Mouse (Mus musculus): ENCODE results near the gene Il22ra1. TPM values are rescaled to one million over a fixed set of nuclear protein-coding genes. Genes with fewer than 3 reads are reported as not detected.

Gene Il22ra1
- polyA plus RNA-seq, 1 experiment from 2014 or later = not detected

- 58% methylated on average over 5 of the region's 5 CpGs for WGBS
- H3K9ac ChIP-seq = no peak overlapping the region
- H3K27me3 ChIP-seq = no peaks in the 10 kb centered on the region
- H3K36me3 ChIP-seq = no peaks in the 10 kb centered on the region
- no peak for ATAC-seq (ENCODE audit: low read depth)
- peaks cover 5% of the 10 kb centered on the region; the same call in 1 of the 2 replicates for H3K9me3 ChIP-seq
- H3K4me3 ChIP-seq = no peak overlapping the region
- 0 out of 2 replicates have a peak, but pooled peaks cover 4% of the 10 kb centered on the region for H3K4me1 ChIP-seq (replicated peaks)
- no peak overlapping the region for H3K27ac ChIP-seq (replicated peaks)
- H3K4me2 ChIP-seq = no peak overlapping the region
These were observed 10.3 kb downstream of the Il22ra1 start for GRCm38 (mm10) chr4:135738237-135738636.

GRCm38 (mm10) chr4:135739148-135739547, 11.2 kb downstream of the Il22ra1 start:
- 61% methylated on average over 7 of the region's 7 CpGs for WGBS

GRCm38 (mm10) chr4:135739672-135740071, 11.7 kb downstream of the Il22ra1 start:
- Histone ChIP-seq H3K36me3 (no peaks in the 10 kb centered on the region), H3K4me3 (no peak overlapping the region), H3K4me1 (replicated peaks) (0 out of 2 replicates have a peak, but pooled peaks cover 4% of the 10 kb centered on the region), H3K9me3 (peaks cover under 1% of the 10 kb centered on the region; the same call in 1 of the 2 replicates), H3K27me3 (no peaks in the 10 kb centered on the region), H3K4me2 (no peak overlapping the region), H3K9ac (no peak overlapping the region), H3K27ac (replicated peaks) (no peak overlapping the region)
- no peak; the same call in 1 of the 2 replicates for ATAC-seq (ENCODE audit: low read depth)
- WGBS = 79% methylated on average over 14 of the region's 14 CpGs

More at GRCm38 (mm10) chr4:135739148-135739547, 11.2 kb downstream of the Il22ra1 start:
- no peak overlapping the region for H3K4me3 ChIP-seq
- H3K9ac ChIP-seq = no peak overlapping the region
- H3K27me3 ChIP-seq = no peaks in the 10 kb centered on the region
- 0 out of 2 replicates have a peak, but pooled peaks cover 4% of the 10 kb centered on the region for H3K4me1 ChIP-seq (replicated peaks)
- ATAC-seq (ENCODE audit: low read depth) = no peak
- H3K36me3 ChIP-seq = no peaks in the 10 kb centered on the region
- H3K27ac ChIP-seq (replicated peaks) = no peak overlapping the region
- no peak overlapping the region for H3K4me2 ChIP-seq
- peaks cover 5% of the 10 kb centered on the region; the same call in 1 of the 2 replicates for H3K9me3 ChIP-seq

GRCm38 (mm10) chr4:135743520-135743919, 15.5 kb downstream of the Il22ra1 start:
- Histone ChIP-seq H3K9ac (no peak overlapping the region), H3K27me3 (no peaks in the 10 kb centered on the region), H3K4me2 (no peak overlapping the region), H3K4me3 (no peak overlapping the region), H3K36me3 (no peaks in the 10 kb centered on the region), H3K9me3 (no peaks in the 10 kb centered on the region), H3K27ac (replicated peaks) (no peak overlapping the region), H3K4me1 (replicated peaks) (no peaks in the 10 kb centered on the region)
- 42% methylated on average over 6 of the region's 6 CpGs for WGBS
- no peak for ATAC-seq (ENCODE audit: low read depth)

GRCm38 (mm10) chr4:135744726-135745448, 16.9 kb downstream of the Il22ra1 start:
- Histone ChIP-seq H3K4me1 (replicated peaks) (no peaks in the 10 kb centered on the region), H3K27ac (replicated peaks) (no peak overlapping the region), H3K9ac (no peak overlapping the region), H3K4me2 (no peak overlapping the region), H3K36me3 (no peaks in the 10 kb centered on the region), H3K9me3 (no peaks in the 10 kb centered on the region), H3K4me3 (no peak overlapping the region), H3K27me3 (no peaks in the 10 kb centered on the region)
- ATAC-seq (ENCODE audit: low read depth) = no peak
- 60% methylated on average over 16 of the region's 16 CpGs for WGBS

- no peak for ATAC-seq (ENCODE audit: low read depth)
- H3K27me3 ChIP-seq = no peaks in the 10 kb centered on the region
- no peak overlapping the region for H3K4me2 ChIP-seq
- H3K36me3 ChIP-seq = no peaks in the 10 kb centered on the region
- 84% methylated on average over 10 of the region's 10 CpGs for WGBS
- no peaks in the 10 kb centered on the region for H3K9me3 ChIP-seq
- no peak overlapping the region for H3K27ac ChIP-seq (replicated peaks)
- H3K4me3 ChIP-seq = no peak overlapping the region
- no peaks in the 10 kb centered on the region for H3K4me1 ChIP-seq (replicated peaks)
- no peak overlapping the region for H3K9ac ChIP-seq
These were observed 17.6 kb downstream of the Il22ra1 start for GRCm38 (mm10) chr4:135745613-135746012.

GRCm38 (mm10) chr4:135750896-135751295, 22.9 kb downstream of the Il22ra1 start:
- Histone ChIP-seq H3K27me3 (no peaks in the 10 kb centered on the region), H3K27ac (replicated peaks) (no peak overlapping the region), H3K36me3 (no peaks in the 10 kb centered on the region), H3K4me2 (no peak overlapping the region), H3K9me3 (peaks cover 6% of the 10 kb centered on the region; the same call in 1 of the 2 replicates), H3K9ac (no peak overlapping the region), H3K4me1 (replicated peaks) (no peaks in the 10 kb centered on the region), H3K4me3 (no peak overlapping the region)
- 85% methylated on average over 8 of the region's 8 CpGs for WGBS
- no peak for ATAC-seq (ENCODE audit: low read depth)

- 66% methylated on average over 7 of the region's 7 CpGs for WGBS
- Histone ChIP-seq H3K4me2 (no peak overlapping the region), H3K9me3 (peaks cover 6% of the 10 kb centered on the region; the same call in 1 of the 2 replicates), H3K27ac (replicated peaks) (no peak overlapping the region), H3K4me3 (no peak overlapping the region), H3K27me3 (no peaks in the 10 kb centered on the region), H3K36me3 (no peaks in the 10 kb centered on the region), H3K9ac (no peak overlapping the region), H3K4me1 (replicated peaks) (no peaks in the 10 kb centered on the region)
- ATAC-seq (ENCODE audit: low read depth) = no peak
These were observed 24.3 kb downstream of the Il22ra1 start for GRCm38 (mm10) chr4:135752106-135752778.

GRCm38 (mm10) chr4:135752779-135753164, 24.8 kb downstream of the Il22ra1 start:
- WGBS = 45% methylated on average over 8 of the region's 8 CpGs
- peaks cover 6% of the 10 kb centered on the region; the same call in 1 of the 2 replicates for H3K9me3 ChIP-seq
- no peaks in the 10 kb centered on the region for H3K36me3 ChIP-seq
- H3K27me3 ChIP-seq = no peaks in the 10 kb centered on the region
- no peak overlapping the region for H3K27ac ChIP-seq (replicated peaks)
- no peak overlapping the region for H3K4me2 ChIP-seq
- no peaks in the 10 kb centered on the region for H3K4me1 ChIP-seq (replicated peaks)
- no peak for ATAC-seq (ENCODE audit: low read depth)
- no peak overlapping the region for H3K4me3 ChIP-seq
- H3K9ac ChIP-seq = no peak overlapping the region

- WGBS = 39% methylated on average over 4 of the region's 4 CpGs
- no peak for ATAC-seq (ENCODE audit: low read depth)
These were observed 30.4 kb downstream of the Il22ra1 start for GRCm38 (mm10) chr4:135758331-135758730.

GRCm38 (mm10) chr4:135758825-135759224, 30.9 kb downstream of the Il22ra1 start:
- Histone ChIP-seq H3K4me1 (replicated peaks) (peaks cover 12% of the 10 kb centered on the region; the same call in 1 of the 2 replicates), H3K27ac (replicated peaks) (no peak overlapping the region), H3K4me2 (no peak overlapping the region), H3K27me3 (no peaks in the 10 kb centered on the region), H3K36me3 (no peaks in the 10 kb centered on the region), H3K9me3 (peaks cover 6% of the 10 kb centered on the region; the same call in 1 of the 2 replicates), H3K4me3 (no peak overlapping the region), H3K9ac (no peak overlapping the region)
- no peak for ATAC-seq (ENCODE audit: low read depth)
- WGBS = 43% methylated on average over 6 of the region's 6 CpGs

More at GRCm38 (mm10) chr4:135758331-135758730, 30.4 kb downstream of the Il22ra1 start:
- Histone ChIP-seq H3K9me3 (peaks cover 6% of the 10 kb centered on the region; the same call in 1 of the 2 replicates), H3K27me3 (no peaks in the 10 kb centered on the region), H3K4me2 (no peak overlapping the region), H3K27ac (replicated peaks) (no peak overlapping the region), H3K9ac (no peak overlapping the region), H3K4me1 (replicated peaks) (peaks cover 12% of the 10 kb centered on the region; the same call in 1 of the 2 replicates), H3K4me3 (no peak overlapping the region), H3K36me3 (no peaks in the 10 kb centered on the region)

- no peak for ATAC-seq (ENCODE audit: low read depth)
These were observed 31.5 kb downstream of the Il22ra1 start, which contains the start of gene Myom3 for GRCm38 (mm10) chr4:135759356-135759976. Gene Myom3 (plus strand): TSS chr4:135759715.

More at GRCm38 (mm10) chr4:135759356-135759976, 31.5 kb downstream of the Il22ra1 start, which contains the start of gene Myom3:
- Histone ChIP-seq H3K4me2 (no peak within 1 kb of the TSS), H3K27ac (replicated peaks) (no peak within 1 kb of the TSS), H3K9me3 (0 out of 2 replicates have a peak, but pooled peaks cover under 1% of the 10 kb centered on the region), H3K4me3 (no peak within 1 kb of the TSS), H3K9ac (no peak within 1 kb of the TSS), H3K4me1 (replicated peaks) (peaks cover 12% of the 10 kb centered on the region; the same call in 1 of the 2 replicates), H3K36me3 (no peaks in the 10 kb centered on the region), H3K27me3 (no peaks in the 10 kb centered on the region)
- WGBS = 69% methylated on average over 10 of the region's 10 CpGs

Data from neural tube, embryonic 13.5 days (tissue).